Mouse (Mus musculus) heart, embryonic 15.5 days (tissue): Measurements from ENCODE around the gene Tmem30c. TPM values are rescaled to one million over a fixed set of nuclear protein-coding genes. Genes with fewer than 3 reads are reported as not detected.

Source experiments
- ATAC-seq: fragments of 200-750 bp; cut with Nextera tagmentation; replicated peaks from 2 replicates; pipeline ENCODE4 v1.8.0; 2017; ENCODE audit warnings: low read depth, moderate TSS enrichment; ENCODE audit not compliant: insufficient number of reproducible peaks, insufficient read depth, low FRiP score
- H3K27ac ChIP-seq: fragments of 300-500 bp; sonication (generic); 2 replicates; pipeline ENCODE4 v1.5.1; 2015; ENCODE audit warnings: mild to moderate bottlenecking, inconsistent platforms
- H3K27me3 ChIP-seq: fragments of 300-500 bp; sonication (generic); 2 replicates; pipeline ENCODE4 v1.6.1; 2015; ENCODE audit warnings: inconsistent platforms
- H3K36me3 ChIP-seq: fragments of 300-500 bp; sonication (generic); 2 replicates; pipeline ENCODE4 v1.6.1; 2015; ENCODE audit warnings: mild to moderate bottlenecking, inconsistent platforms
- H3K4me1 ChIP-seq: fragments of 300-500 bp; sonication (generic); replicated peaks from 2 replicates; pipeline ENCODE4 v1.6.1; 2015; ENCODE audit warnings: inconsistent platforms
- H3K4me2 ChIP-seq: fragments of 300-500 bp; sonication (generic); 2 replicates; pipeline ENCODE4 v1.6.1; 2015; ENCODE audit warnings: inconsistent platforms, mild to moderate bottlenecking, moderate library complexity
- H3K4me3 ChIP-seq: fragments of 300-500 bp; sonication (generic); 2 replicates; pipeline ENCODE4 v1.5.1; 2015; ENCODE audit warnings: mild to moderate bottlenecking, inconsistent platforms
- H3K9ac ChIP-seq: fragments of 300-500 bp; sonication (generic); 2 replicates; pipeline ENCODE4 v1.6.1; 2015; ENCODE audit warnings: mild to moderate bottlenecking, inconsistent platforms
- H3K9me3 ChIP-seq: fragments of 300-500 bp; sonication (generic); replicated peaks from 2 replicates; pipeline ENCODE4 v1.6.1; 2016; ENCODE audit warnings: inconsistent platforms
- WGBS: fragments of 180-500 bp; shearing (Covaris S2); methylation state at CpG from one replicate; pipeline ENCODE4 v1.1.7; 2015; ENCODE audit warnings: mixed read lengths; 5-methylcytosine and 5-hydroxymethylcytosine counted together
- polyA plus RNA-seq: library from polyadenylated mRNA; unstranded; fragments of >200 nt; fragmentation: Nextera tagmentation; extraction: Ambion mirVana; gene quantifications from 2 replicates; pipeline ENCODE4 v1.2.1, GENCODE M21; 2015

Tmem30c gene
- polyA plus RNA-seq, 1 experiment from 2014 or later: not detected

GRCm38 (mm10) chr16:57317882-57318636, 25.4 kb upstream of the Tmem30c start:
- Histone ChIP-seq H3K27ac (no peak overlapping the region), H3K9ac (no peak overlapping the region), H3K27me3 (no peaks in the 10 kb centered on the region), H3K9me3 (no peaks in the 10 kb centered on the region), H3K36me3 (no peaks in the 10 kb centered on the region), H3K4me1 (peaks cover 4% of the 10 kb centered on the region; the same call in 1 of the 2 replicates), H3K4me3 (no peak overlapping the region), H3K4me2 (no peak overlapping the region)
- 57% methylated on average over 13 of the region's 13 CpGs for WGBS
- ATAC-seq: no peak

- ATAC-seq: no peak
- no peak overlapping the region for H3K4me3 ChIP-seq
- H3K27ac ChIP-seq: no peak overlapping the region
- no peaks in the 10 kb centered on the region for H3K9me3 ChIP-seq
- peaks cover 4% of the 10 kb centered on the region; the same call in 1 of the 2 replicates for H3K4me1 ChIP-seq
- H3K9ac ChIP-seq: no peak overlapping the region
- H3K4me2 ChIP-seq: no peak overlapping the region
- 65% methylated on average over 4 of the region's 4 CpGs for WGBS
- no peaks in the 10 kb centered on the region for H3K27me3 ChIP-seq
- H3K36me3 ChIP-seq: no peaks in the 10 kb centered on the region
Measured at GRCm38 (mm10) chr16:57317127-57317526, 24.5 kb upstream of the Tmem30c start.

- ATAC-seq: no peak
- no peaks in the 10 kb centered on the region for H3K36me3 ChIP-seq
- H3K9me3 ChIP-seq: no peaks in the 10 kb centered on the region
- H3K27me3 ChIP-seq: no peaks in the 10 kb centered on the region
- H3K4me3 ChIP-seq: no peak overlapping the region
- WGBS: 78% methylated on average over 9 of the region's 9 CpGs
- peaks cover 4% of the 10 kb centered on the region; the same call in 1 of the 2 replicates for H3K4me1 ChIP-seq
- no peak overlapping the region for H3K27ac ChIP-seq
- H3K4me2 ChIP-seq: no peak overlapping the region
- H3K9ac ChIP-seq: no peak overlapping the region
Measured at GRCm38 (mm10) chr16:57315026-57315425, 22.4 kb upstream of the Tmem30c start.

- no peak for ATAC-seq
Measured at GRCm38 (mm10) chr16:57314236-57314635, 21.6 kb upstream of the Tmem30c start.

GRCm38 (mm10) chr16:57313487-57313886, 20.8 kb upstream of the Tmem30c start:
- H3K36me3 ChIP-seq: no peaks in the 10 kb centered on the region
- H3K27ac ChIP-seq: no peak overlapping the region
- H3K4me3 ChIP-seq: no peak overlapping the region
- WGBS: 76% methylated on average over 3 of the region's 3 CpGs
- ATAC-seq: no peak
- H3K9ac ChIP-seq: no peak overlapping the region
- H3K9me3 ChIP-seq: no peaks in the 10 kb centered on the region
- no peak overlapping the region for H3K4me2 ChIP-seq
- H3K27me3 ChIP-seq: no peaks in the 10 kb centered on the region
- peaks cover 4% of the 10 kb centered on the region; the same call in 1 of the 2 replicates for H3K4me1 ChIP-seq

More at GRCm38 (mm10) chr16:57314236-57314635, 21.6 kb upstream of the Tmem30c start:
- no peak overlapping the region for H3K9ac ChIP-seq
- peaks cover 4% of the 10 kb centered on the region; the same call in 1 of the 2 replicates for H3K4me1 ChIP-seq
- H3K27me3 ChIP-seq: no peaks in the 10 kb centered on the region
- H3K4me3 ChIP-seq: no peak overlapping the region
- H3K4me2 ChIP-seq: no peak overlapping the region
- H3K9me3 ChIP-seq: no peaks in the 10 kb centered on the region
- WGBS: 91% methylated on average over 3 of the region's 3 CpGs
- H3K27ac ChIP-seq: no peak overlapping the region
- no peaks in the 10 kb centered on the region for H3K36me3 ChIP-seq

GRCm38 (mm10) chr16:57312130-57312529, 19.5 kb upstream of the Tmem30c start:
- H3K4me2 ChIP-seq: no peak overlapping the region
- H3K36me3 ChIP-seq: no peaks in the 10 kb centered on the region
- 78% methylated on average over 2 of the region's 2 CpGs for WGBS
- no peak overlapping the region for H3K4me3 ChIP-seq
- no peaks in the 10 kb centered on the region for H3K27me3 ChIP-seq
- ATAC-seq: no peak
- H3K9ac ChIP-seq: no peak overlapping the region
- H3K9me3 ChIP-seq: no peaks in the 10 kb centered on the region
- H3K4me1 ChIP-seq: 0 out of 2 replicates have a peak, but pooled peaks cover 4% of the 10 kb centered on the region
- H3K27ac ChIP-seq: no peak overlapping the region

- Histone ChIP-seq H3K4me3 (no peak overlapping the region), H3K27ac (no peak overlapping the region), H3K4me2 (no peak overlapping the region), H3K9me3 (no peaks in the 10 kb centered on the region), H3K36me3 (no peaks in the 10 kb centered on the region), H3K4me1 (0 out of 2 replicates have a peak, but pooled peaks cover 6% of the 10 kb centered on the region), H3K9ac (no peak overlapping the region), H3K27me3 (no peaks in the 10 kb centered on the region)
- 58% methylated on average over 6 of the region's 6 CpGs for WGBS
- no peak for ATAC-seq
Measured at GRCm38 (mm10) chr16:57305463-57305862, 12.8 kb upstream of the Tmem30c start.

- 58% methylated on average over 19 of the region's 19 CpGs for WGBS
Measured at GRCm38 (mm10) chr16:57303716-57304115, 11.1 kb upstream of the Tmem30c start.

GRCm38 (mm10) chr16:57302792-57303698, 10.4 kb upstream of the Tmem30c start:
- Histone ChIP-seq H3K4me3 (no peak overlapping the region), H3K36me3 (no peaks in the 10 kb centered on the region), H3K4me1 (0 out of 2 replicates have a peak, but pooled peaks cover 6% of the 10 kb centered on the region), H3K9ac (no peak overlapping the region), H3K9me3 (no peaks in the 10 kb centered on the region), H3K4me2 (no peak overlapping the region), H3K27me3 (no peaks in the 10 kb centered on the region), H3K27ac (no peak overlapping the region)
- no peak for ATAC-seq
- 85% methylated on average over 25 of the region's 25 CpGs for WGBS

More at GRCm38 (mm10) chr16:57303716-57304115, 11.1 kb upstream of the Tmem30c start:
- H3K36me3 ChIP-seq: no peaks in the 10 kb centered on the region
- no peak for ATAC-seq
- H3K4me2 ChIP-seq: no peak overlapping the region
- no peak overlapping the region for H3K9ac ChIP-seq
- no peaks in the 10 kb centered on the region for H3K9me3 ChIP-seq
- no peak overlapping the region for H3K4me3 ChIP-seq
- no peaks in the 10 kb centered on the region for H3K27me3 ChIP-seq
- H3K27ac ChIP-seq: no peak overlapping the region
- H3K4me1 ChIP-seq: 0 out of 2 replicates have a peak, but pooled peaks cover 6% of the 10 kb centered on the region

- H3K4me3 ChIP-seq: no peak overlapping the region
- no peaks in the 10 kb centered on the region for H3K27me3 ChIP-seq
- H3K36me3 ChIP-seq: no peaks in the 10 kb centered on the region
- 0 out of 2 replicates have a peak, but pooled peaks cover 6% of the 10 kb centered on the region for H3K4me1 ChIP-seq
- H3K4me2 ChIP-seq: no peak overlapping the region
- 56% methylated on average over 9 of the region's 9 CpGs for WGBS
- H3K9me3 ChIP-seq: no peaks in the 10 kb centered on the region
- H3K9ac ChIP-seq: no peak overlapping the region
- ATAC-seq: no peak
- H3K27ac ChIP-seq: no peak overlapping the region
Measured at GRCm38 (mm10) chr16:57301512-57302115, 8.9 kb upstream of the Tmem30c start.
